Mouse (Mus musculus) C2C12 (cell line): ENCODE results near the gene Adam15.

Experiments
- CTCF ChIP-seq: IDR thresholded peaks from one replicate; pipeline ENCODE4 v1.5.1; 2011; ENCODE audit not compliant: control insufficient read depth, insufficient read depth, insufficient read length
- MAX ChIP-seq: IDR thresholded peaks from one replicate; pipeline ENCODE4 v1.6.1; 2011; ENCODE audit warnings: mild to moderate bottlenecking, control low read depth

DNA sequence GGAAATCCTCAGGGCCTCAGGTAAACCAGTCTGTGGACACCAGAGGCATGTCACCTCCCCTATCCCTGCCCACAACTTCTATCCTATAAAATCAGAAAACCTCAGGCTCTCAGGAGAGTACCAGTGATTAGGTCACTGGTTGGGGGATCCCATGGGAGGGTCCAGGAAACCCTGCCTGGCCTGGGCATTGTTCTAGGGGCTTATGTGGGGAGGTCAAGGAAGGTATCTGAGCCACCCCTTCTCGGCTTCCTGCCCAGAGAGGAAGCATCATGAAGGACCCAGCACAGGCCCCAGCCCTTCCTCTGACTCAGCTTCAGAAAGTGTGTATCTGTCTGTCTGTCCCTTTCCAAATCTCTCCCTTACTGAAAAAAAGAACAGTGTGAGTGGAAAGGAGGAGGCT is 1.9 kb downstream of the Adam15 start:
- no peak for TF ChIP-seq MAX
- no peak for TF ChIP-seq CTCF
